Mouse (Mus musculus) heart, embryonic 14.5 days (tissue): ENCODE results near the gene Mpz. TPM values are rescaled to one million over a fixed set of nuclear protein-coding genes. Genes with fewer than 3 reads are reported as not detected.

ENCODE experiments used
- ATAC-seq: fragments of 200-750 bp; cut with Nextera tagmentation; 2 replicates; pipeline ENCODE4 v1.8.0; 2017; ENCODE audit warnings: low read depth, moderate TSS enrichment; ENCODE audit not compliant: insufficient number of reproducible peaks, insufficient read depth, low FRiP score
- H3K27ac ChIP-seq, 2 experiments: fragments of 200-500 bp in 1 of 2; fragments of 300-500 bp in 1 of 2; sonication (generic) in 1 of 2; replicated peaks in 1 of 2; 2 replicates each; pipeline ENCODE4 v1.5.1; 2012 to 2014; ENCODE audit warnings: low read depth in 2 of 2, low read length in 2 of 2, control low read depth in 1 of 2, mild to moderate bottlenecking in 1 of 2, mixed read lengths in 1 of 2; ENCODE audit not compliant: control insufficient read depth in 1 of 2, insufficient read depth in 1 of 2
- H3K27me3 ChIP-seq: fragments of 300-500 bp; sonication (generic); 2 replicates; pipeline ENCODE4 v1.6.1; 2014; ENCODE audit warnings: mild to moderate bottlenecking, low read length, control low read depth; ENCODE audit not compliant: control insufficient read depth, insufficient read depth
- H3K36me3 ChIP-seq: fragments of 300-500 bp; sonication (generic); 2 replicates; pipeline ENCODE4 v1.6.1; 2014; ENCODE audit warnings: mild to moderate bottlenecking, control low read depth, low read length, mixed read lengths; ENCODE audit not compliant: control insufficient read depth, insufficient read depth
- H3K4me1 ChIP-seq, 2 experiments: fragments of 200-500 bp in 1 of 2; fragments of 300-500 bp in 1 of 2; sonication (generic) in 1 of 2; 2 replicates each; pipeline ENCODE4 v1.6.1; 2012 to 2014; ENCODE audit warnings: low read length in 2 of 2, control low read depth in 1 of 2, mixed read lengths in 1 of 2; ENCODE audit not compliant: control insufficient read depth in 2 of 2, insufficient read depth in 2 of 2
- H3K4me2 ChIP-seq: fragments of 300-500 bp; sonication (generic); 2 replicates; pipeline ENCODE4 v1.6.1; 2014; ENCODE audit warnings: mild to moderate bottlenecking, low read length
- H3K4me3 ChIP-seq, 2 experiments: fragments of 200-500 bp in 1 of 2; fragments of 300-500 bp in 1 of 2; sonication (generic) in 1 of 2; 2 replicates each; pipeline ENCODE4 v1.5.1; 2012 to 2014; ENCODE audit warnings: low read length in 2 of 2, mild to moderate bottlenecking in 2 of 2, control low read depth in 1 of 2, low read depth in 1 of 2, moderate library complexity in 1 of 2; ENCODE audit not compliant: control insufficient read depth in 1 of 2, insufficient read depth in 1 of 2
- H3K9ac ChIP-seq: fragments of 300-500 bp; sonication (generic); 2 replicates; pipeline ENCODE4 v1.6.1; 2014; ENCODE audit warnings: mild to moderate bottlenecking, low read length
- H3K9me3 ChIP-seq: fragments of 300-500 bp; sonication (generic); 2 replicates; pipeline ENCODE4 v1.6.1; 2016; ENCODE audit warnings: low read length, control low read depth; ENCODE audit not compliant: control insufficient read depth
- WGBS: fragments of 180-500 bp; shearing (Covaris S2); extraction: QIAGEN DNeasy Blood & Tissue Kit; methylation state at CpG from one replicate; pipeline ENCODE4 v1.1.7; 2014; 5-methylcytosine and 5-hydroxymethylcytosine counted together
- polyA plus RNA-seq: library from polyadenylated mRNA; unstranded; fragments of >200 nt; fragmentation: Nextera tagmentation; extraction: Ambion mirVana; gene quantifications from 2 replicates; pipeline ENCODE4 v1.2.1, GENCODE M21; 2014

Gene Mpz
- polyA plus RNA-seq, 1 experiment from 2014 or later: not detected

GRCm38 (mm10) chr1:171171138-171171537 is 20.6 kb downstream of the Mpz start:
- no peaks in the 10 kb centered on the region for H3K27me3 ChIP-seq
- H3K36me3 ChIP-seq: peaks cover 9% of the 10 kb centered on the region; the same call in 1 of the 2 replicates
- H3K4me2 ChIP-seq: peak overlapping the region; percentile 23
- H3K9ac ChIP-seq: peak overlapping the region; percentile 13; the same call in 1 of the 2 replicates
- peak; percentile 39; the same call in 1 of the 2 replicates for ATAC-seq
- H3K4me3 ChIP-seq: no peak overlapping the region
- 25% methylated on average over 3 of the region's 3 CpGs for WGBS
- H3K27ac ChIP-seq: peak overlapping the region; percentile 53 to 89
- peaks cover 7 to 13% of the 10 kb centered on the region in 2 experiments for H3K4me1 ChIP-seq
- H3K9me3 ChIP-seq: no peaks in the 10 kb centered on the region

DNA sequence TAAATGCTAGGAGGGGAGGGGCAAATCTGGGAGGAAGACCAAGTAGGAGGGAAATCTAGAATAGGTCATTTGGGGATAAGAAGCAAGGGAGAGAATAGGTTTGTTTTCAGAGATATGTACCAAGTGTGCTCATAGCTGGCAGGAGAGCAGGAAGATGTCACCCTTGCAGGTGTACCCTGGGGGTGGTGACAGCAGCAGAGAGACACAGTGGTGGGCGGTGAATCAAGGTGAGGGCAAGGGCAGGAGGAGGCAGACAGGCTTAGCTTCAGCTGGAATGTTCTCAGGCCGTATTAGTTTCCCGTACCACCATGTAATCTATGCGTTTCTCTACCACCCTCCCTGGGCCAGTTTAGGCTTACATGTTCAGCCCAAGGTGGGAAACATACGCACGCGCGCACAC is 22.3 kb downstream of the Mpz start:
- no peak overlapping the region for H3K27ac ChIP-seq
- H3K27me3 ChIP-seq: no peaks in the 10 kb centered on the region
- no peak overlapping the region for H3K9ac ChIP-seq
- peaks cover 7 to 13% of the 10 kb centered on the region in 2 experiments for H3K4me1 ChIP-seq
- H3K4me3 ChIP-seq: no peak overlapping the region
- WGBS: 90% methylated on average over 8 of the region's 8 CpGs
- ATAC-seq: no peak
- no peak overlapping the region for H3K4me2 ChIP-seq
- no peaks in the 10 kb centered on the region for H3K9me3 ChIP-seq
- peaks cover 9% of the 10 kb centered on the region; the same call in 1 of the 2 replicates for H3K36me3 ChIP-seq

DNA sequence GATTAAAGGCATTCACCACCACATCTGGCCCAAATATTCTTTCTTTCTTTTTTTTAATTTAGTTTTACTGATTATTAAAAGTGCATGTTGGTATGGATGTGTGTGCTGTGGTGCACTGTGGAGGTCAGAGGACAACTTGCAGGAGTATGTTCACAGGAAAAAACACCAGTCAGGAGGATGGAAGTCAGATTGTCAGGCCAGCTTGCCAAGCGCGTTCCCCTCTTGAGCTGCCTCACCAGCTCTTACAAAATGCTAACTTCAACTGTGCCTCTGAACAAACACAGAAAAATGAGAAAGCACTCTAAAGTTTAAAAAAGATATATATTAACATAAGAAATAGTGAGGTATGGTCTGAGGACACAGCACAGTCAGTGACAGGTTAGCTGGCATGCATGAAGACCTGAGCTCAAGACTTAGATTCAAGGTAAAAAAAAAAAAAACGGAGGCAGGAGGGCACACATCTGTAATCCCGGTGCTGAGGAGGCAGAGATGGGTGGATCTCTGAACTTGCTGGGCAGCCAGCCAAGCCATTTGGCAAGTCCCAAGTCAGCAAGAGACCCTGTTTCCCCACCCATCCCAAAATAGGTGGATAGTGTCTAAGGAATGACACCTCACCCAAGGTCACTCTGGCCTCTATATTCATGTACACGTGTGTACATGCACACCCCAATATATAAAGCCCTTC is 29.1 kb downstream of the Mpz start:
- Histone ChIP-seq H3K4me3 (no peak overlapping the region), H3K9me3 (no peaks in the 10 kb centered on the region), H3K27ac (peak overlapping the region in 1 of 2 experiments; percentile 44; a peak in 2 of 4 replicates), H3K27me3 (no peaks in the 10 kb centered on the region), H3K36me3 (no peaks in the 10 kb centered on the region), H3K4me1 (peaks cover 7 to 18% of the 10 kb centered on the region in 2 experiments), H3K4me2 (no peak overlapping the region), H3K9ac (no peak overlapping the region)
- 56% methylated on average over 5 of the region's 5 CpGs for WGBS
- ATAC-seq: no peak

GRCm38 (mm10) chr1:171183025-171183424 is 32.5 kb downstream of the Mpz start:
- Histone ChIP-seq H3K36me3 (no peaks in the 10 kb centered on the region), H3K27ac (0 out of 4 replicates have a peak overlapping the region, but pooled peaks of 1 of the 2 experiments have one; percentile 84), H3K4me3 (no peak overlapping the region), H3K4me2 (no peak overlapping the region), H3K9ac (no peak overlapping the region), H3K27me3 (no peaks in the 10 kb centered on the region), H3K9me3 (no peaks in the 10 kb centered on the region), H3K4me1 (peaks cover 20 to 36% of the 10 kb centered on the region in 2 experiments)
- WGBS: 84% methylated on average over 3 of the region's 3 CpGs
- ATAC-seq: no peak

GRCm38 (mm10) chr1:171183620-171184019 is 33.1 kb downstream of the Mpz start:
- H3K9ac ChIP-seq: no peak overlapping the region; the same call in 1 of the 2 replicates
- peaks cover 23 to 39% of the 10 kb centered on the region in 2 experiments for H3K4me1 ChIP-seq
- no peaks in the 10 kb centered on the region for H3K9me3 ChIP-seq
- H3K4me2 ChIP-seq: peak overlapping the region; percentile 31; the same call in 1 of the 2 replicates
- H3K27me3 ChIP-seq: no peaks in the 10 kb centered on the region
- 16% methylated on average over 3 of the region's 3 CpGs for WGBS
- no peaks in the 10 kb centered on the region for H3K36me3 ChIP-seq
- H3K4me3 ChIP-seq: no peak overlapping the region
- ATAC-seq: no peak
- peak overlapping the region; percentile 67 to 84; a peak in 3 of 4 replicates for H3K27ac ChIP-seq

DNA sequence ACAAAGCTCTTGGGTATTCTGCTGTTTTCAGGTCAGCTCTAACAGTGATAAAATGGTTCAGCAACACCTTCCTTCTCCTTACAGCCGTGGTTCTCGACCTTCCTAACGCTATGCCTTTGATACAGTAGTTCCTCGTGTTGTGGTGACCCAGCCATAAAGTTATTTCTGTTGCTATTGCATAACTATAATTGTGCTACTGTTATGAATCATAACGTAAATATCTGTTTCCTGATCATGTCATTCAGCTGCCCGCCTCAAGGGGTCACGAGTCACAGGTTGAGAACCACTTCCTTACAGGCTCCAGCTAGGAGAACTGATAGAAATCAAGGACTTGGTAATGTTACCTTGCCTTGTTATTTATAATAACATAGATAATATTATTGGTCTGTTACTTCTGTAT is 33.8 kb downstream of the Mpz start:
- no peak overlapping the region; the same call in 1 of the 2 replicates for H3K9ac ChIP-seq
- peaks cover 29 to 46% of the 10 kb centered on the region in 2 experiments for H3K4me1 ChIP-seq
- H3K36me3 ChIP-seq: no peaks in the 10 kb centered on the region
- ATAC-seq: no peak
- H3K4me3 ChIP-seq: no peak overlapping the region
- H3K27me3 ChIP-seq: no peaks in the 10 kb centered on the region
- peak overlapping the region; percentile 64 to 84 for H3K27ac ChIP-seq
- WGBS: 54% methylated on average over 7 of the region's 7 CpGs
- no peaks in the 10 kb centered on the region for H3K9me3 ChIP-seq
- peak overlapping the region; percentile 31; the same call in 1 of the 2 replicates for H3K4me2 ChIP-seq

DNA sequence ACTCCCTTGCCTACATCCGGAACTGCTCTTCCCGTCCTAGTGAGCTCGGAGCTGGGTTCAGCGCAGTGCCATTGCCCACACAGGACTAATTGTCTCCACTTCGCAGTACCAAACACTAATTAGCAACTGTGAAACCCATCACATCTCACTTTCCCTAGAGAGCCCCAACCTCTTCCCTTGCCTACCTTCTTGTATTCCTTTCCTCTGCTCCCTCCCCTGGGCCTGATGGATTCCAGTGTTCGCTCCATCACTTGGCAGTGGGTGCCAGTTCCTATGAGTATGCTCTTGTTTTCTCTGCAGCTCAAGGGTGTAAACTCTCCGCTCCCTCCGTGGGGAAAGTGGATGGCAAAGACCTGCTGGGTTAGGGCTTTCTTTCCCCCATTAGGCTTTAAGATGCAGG is 35.1 kb downstream of the Mpz start:
- H3K36me3 ChIP-seq: no peaks in the 10 kb centered on the region
- H3K4me1 ChIP-seq: peaks cover 36 to 48% of the 10 kb centered on the region in 2 experiments
- no peak overlapping the region for H3K4me3 ChIP-seq
- peak overlapping the region in 1 of 2 experiments; percentile 46; a peak in 1 of 4 replicates for H3K27ac ChIP-seq
- 61% methylated on average over 8 of the region's 8 CpGs for WGBS
- no peak overlapping the region for H3K9ac ChIP-seq
- no peak overlapping the region for H3K4me2 ChIP-seq
- no peaks in the 10 kb centered on the region for H3K27me3 ChIP-seq
- no peak for ATAC-seq
- H3K9me3 ChIP-seq: no peaks in the 10 kb centered on the region
